1 mouse cellular context compared by ENCODE assay signal in genomic region chr2:153160844-153161683, GRCm38 (mm10).
TF ChIP-seq lines count a peak whose summit lies in the region.

Tm9sf4 (plus strand) TSS chr2:153161303.

TF ChIP-seq in CH12.LX, 34 proteins besides CTCF, POLR2A, EP300 and RAD21 (continued from another document):
- TF ChIP-seq MAZ (IDR thresholded peaks at IDR 0.05; ENCODE audit: low read depth, low read length) (no peak; the same call in 1 of the 2 replicates), SMC3 (IDR thresholded peaks at IDR 0.05; ENCODE audit: low read depth, low read length) (no peak), BHLHE40 (IDR thresholded peaks at IDR 0.05; ENCODE audit: low read depth, low read length) (peak; percentile 78), ZNF384 (IDR thresholded peaks at IDR 0.05; ENCODE audit: low read depth, low read length) (peak; percentile 88), IRF4 (IDR thresholded peaks at IDR 0.05; ENCODE audit: low read depth, low read length) (peak; percentile 34), ZC3H11A (IDR thresholded peaks at IDR 0.05; ENCODE audit: low read depth, low read length) (no peak), JUND (conservative IDR thresholded peaks at IDR 0.05; ENCODE audit: low read depth, low read length) (peak; percentile 86), E2F4 (IDR thresholded peaks at IDR 0.05; ENCODE audit: insufficient replicate concordance, low read depth, low read length) (peak; percentile 84; the same call in 1 of the 2 replicates), USF1 (IDR thresholded peaks at IDR 0.05; ENCODE audit: low read depth, low read length) (peak; percentile 70), ZKSCAN1 (IDR thresholded peaks at IDR 0.05; ENCODE audit: borderline replicate concordance, low read depth, low read length) (no peak), ELF1 (IDR thresholded peaks at IDR 0.05; ENCODE audit: low read depth, low read length) (peak; percentile 90)
